Mouse (Mus musculus) forebrain, embryonic 16.5 days (tissue): Measurements from ENCODE around the gene Tspan10. TPM values are rescaled to one million over a fixed set of nuclear protein-coding genes. Genes with fewer than 3 reads are reported as not detected.

ENCODE experiments used
- polyA plus RNA-seq: library from polyadenylated mRNA; unstranded; fragments of >200 nt; fragmentation: Nextera tagmentation; extraction: Ambion mirVana; gene quantifications from 2 replicates; pipeline ENCODE4 v1.2.1, GENCODE M21; 2015

Gene Tspan10
- polyA plus RNA-seq, 1 experiment from 2014 or later, result not detected

Other genes with a start within 250 kb of the Tspan10 start
- gene Bahcc1, start 209.7 kb upstream of the Tspan10 start, polyA plus RNA-seq, result 14.5 and 14.8 TPM in 2 replicates
- 4,159 and 4,175 TPM in 2 replicates for gene Actg1, start 94.1 kb upstream of the Tspan10 start, polyA plus RNA-seq
- 1.3 and 1.5 TPM in 2 replicates for gene Fscn2, start 81.1 kb upstream of the Tspan10 start, polyA plus RNA-seq
- gene Faap100, start 63.9 kb upstream of the Tspan10 start, polyA plus RNA-seq, result 72.7 and 95.3 TPM in 2 replicates
- 32.0 and 32.1 TPM in 2 replicates for gene Nploc4, start 4.9 kb upstream of the Tspan10 start, polyA plus RNA-seq
- 0.32 TPM in 1 of 2 replicates, not detected in the other for gene Pde6g, start 10.9 kb downstream of the Tspan10 start, polyA plus RNA-seq
- gene Oxld1, start 15.4 kb downstream of the Tspan10 start, polyA plus RNA-seq, result 9.7 and 9.9 TPM in 2 replicates
- 26.2 and 31.2 TPM in 2 replicates for gene Ccdc137, start 15.5 kb downstream of the Tspan10 start, polyA plus RNA-seq
- 45.5 and 56.4 TPM in 2 replicates for gene Arl16, start 25.0 kb downstream of the Tspan10 start, polyA plus RNA-seq
- 107 and 119 TPM in 2 replicates for gene Mrpl12, start 42.0 kb downstream of the Tspan10 start, polyA plus RNA-seq
- 26.5 and 29.5 TPM in 2 replicates for gene Slc25a10, start 49.2 kb downstream of the Tspan10 start, polyA plus RNA-seq
- gene Gcgr, start 88.1 kb downstream of the Tspan10 start, polyA plus RNA-seq, result 0.43 TPM in 1 of 2 replicates, not detected in the other
- gene Mcrip1, start 107.1 kb downstream of the Tspan10 start, polyA plus RNA-seq, result 222 and 241 TPM in 2 replicates
- gene Ppp1r27, start 108.5 kb downstream of the Tspan10 start, polyA plus RNA-seq, result not detected in 2 replicates
- 238 and 265 TPM in 2 replicates for gene P4hb, start 130.6 kb downstream of the Tspan10 start, polyA plus RNA-seq
- 477 and 485 TPM in 2 replicates for gene Arhgdia, start 139.0 kb downstream of the Tspan10 start, polyA plus RNA-seq
- 287 and 320 TPM in 2 replicates for gene Alyref, start 155.7 kb downstream of the Tspan10 start, polyA plus RNA-seq
- gene Anapc11, start 155.8 kb downstream of the Tspan10 start, polyA plus RNA-seq, result 178 and 192 TPM in 2 replicates
- not detected in 2 replicates for gene Npb, start 165.8 kb downstream of the Tspan10 start, polyA plus RNA-seq
- gene Pcyt2, start 175.3 kb downstream of the Tspan10 start, polyA plus RNA-seq, result 175 and 234 TPM in 2 replicates
- 50.2 and 50.6 TPM in 2 replicates for gene Sirt7, start 182.6 kb downstream of the Tspan10 start, polyA plus RNA-seq
- gene Mafg, start 191.0 kb downstream of the Tspan10 start, polyA plus RNA-seq, result 39.9 and 40.1 TPM in 2 replicates
- gene Pycr1, start 201.1 kb downstream of the Tspan10 start, polyA plus RNA-seq, result 34.9 and 36.5 TPM in 2 replicates
- gene Myadml2, start 205.5 kb downstream of the Tspan10 start, polyA plus RNA-seq, result 0.75 TPM in 1 of 2 replicates, not detected in the other
- 0.67 and 0.77 TPM in 2 replicates for gene Notum, start 218.5 kb downstream of the Tspan10 start, polyA plus RNA-seq
- gene Aspscr1, start 230.3 kb downstream of the Tspan10 start, polyA plus RNA-seq, result 132 and 158 TPM in 2 replicates